ENCODE assay signal across 7 mouse cellular contexts in the genomic region with DNA sequence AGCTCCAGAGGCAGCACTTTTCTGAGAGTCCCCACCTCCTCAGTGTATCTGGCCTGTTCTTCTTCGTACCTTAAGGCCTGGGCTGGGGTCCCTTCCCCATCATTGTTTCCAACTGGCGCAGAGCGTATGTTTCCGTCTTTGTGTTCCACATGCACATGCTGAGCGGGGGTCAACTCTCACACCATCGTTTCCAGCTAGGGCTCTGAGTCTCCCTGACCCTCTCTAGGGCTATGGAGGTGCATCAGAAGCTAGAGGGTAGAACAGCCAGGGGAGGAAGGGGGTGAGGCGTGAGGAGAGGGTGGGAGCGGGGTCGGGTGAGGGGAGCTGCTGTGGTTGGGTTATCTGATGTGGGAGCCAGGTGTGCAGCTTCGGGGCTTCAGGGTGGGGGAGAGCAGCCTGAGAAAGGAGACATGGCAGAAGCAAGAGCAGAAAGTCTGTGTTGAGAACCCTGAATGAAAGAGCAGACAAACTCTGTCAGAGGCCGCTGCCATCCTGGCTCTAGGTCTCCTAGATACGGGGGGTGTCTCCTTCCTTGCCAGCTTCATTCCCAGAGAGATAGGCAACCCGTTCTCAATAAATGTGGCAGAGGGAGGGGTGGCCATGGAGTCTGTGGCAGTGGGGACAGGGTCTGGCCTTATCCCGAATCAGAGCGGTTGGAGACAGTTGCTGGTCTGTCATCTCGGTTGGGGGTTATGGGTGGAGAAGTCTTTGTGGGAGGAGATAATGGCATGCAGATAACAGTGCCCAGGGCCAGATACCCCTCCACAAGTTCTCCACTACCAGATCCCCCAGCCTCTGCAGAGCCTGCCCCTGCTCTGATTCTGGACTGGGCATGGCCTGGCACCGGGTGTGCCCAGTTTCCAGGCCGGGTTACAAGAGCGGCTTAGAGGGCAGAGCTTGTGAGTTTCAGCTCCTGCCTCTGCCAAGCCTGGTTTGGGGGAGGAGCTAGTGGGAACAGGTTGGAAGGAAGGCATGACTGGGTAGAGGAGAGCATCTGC. TPM values are rescaled to one million over a fixed set of nuclear protein-coding genes. Genes with fewer than 3 reads are reported as not detected.
DNase-seq lines count a peak whose midpoint lies in the region; ATAC-seq and TF ChIP-seq lines count a peak whose summit lies in the region.

A gene (minus strand): TSS at position 466 of the 998 bp plus-strand sequence.

- peak; percentile 99 for DNase-seq in MEL (ENCODE audit: low read depth, low spot score)
- DNase-seq in hindbrain, embryonic 11.5 days (ENCODE audit: low spot score), result no peak
- no peak for DNase-seq in right cerebral cortex, postnatal 14 days

- no peak for ATAC-seq in CD4-positive, CD25-positive, alpha-beta regulatory T cell, adult 4 months
- ATAC-seq in forebrain, embryonic 12.5 days (ENCODE audit: low FRiP score), result no peak
- ATAC-seq in hindbrain, embryonic 11.5 days (ENCODE audit: low FRiP score), result no peak
- ATAC-seq in liver, embryonic 12.5 days, result peak; percentile 74

- peak within 1 kb of the TSS; percentile 69 to 84 for H3K4me3 ChIP-seq in MEL (ENCODE audit: control insufficient read depth in 1 of 2, insufficient read depth in 1 of 2, low read depth in 2 of 2, low read length in 2 of 2)
- no peak within 1 kb of the TSS for H3K4me3 ChIP-seq in forebrain, embryonic 12.5 days (replicated peaks)
- H3K4me3 ChIP-seq in hindbrain, embryonic 11.5 days (ENCODE audit: low read depth, low read length), result no peak within 1 kb of the TSS
- H3K4me3 ChIP-seq in liver, embryonic 12.5 days, result peak within 1 kb of the TSS; percentile 40
- H3K4me3 ChIP-seq in small intestine, adult 2 months (ENCODE audit: low read depth, low read length), result no peak within 1 kb of the TSS

- peaks cover 18 to 56% of the 10 kb centered on the region in 2 experiments; a peak in 3 of 4 replicates for H3K4me1 ChIP-seq in MEL (ENCODE audit: control insufficient read depth in 1 of 2, insufficient read depth in 2 of 2, low read length in 2 of 2)
- H3K4me1 ChIP-seq in forebrain, embryonic 12.5 days, result peaks cover 9% of the 10 kb centered on the region; the same call in 1 of the 2 replicates
- no peaks in the 10 kb centered on the region for H3K4me1 ChIP-seq in hindbrain, embryonic 11.5 days (replicated peaks; ENCODE audit: control insufficient read depth, insufficient read depth, low read length)
- peaks cover 98% of the 10 kb centered on the region for H3K4me1 ChIP-seq in liver, embryonic 12.5 days
- H3K4me1 ChIP-seq in small intestine, adult 2 months (ENCODE audit: control insufficient read depth, insufficient read depth, insufficient read length, low read length), result peaks cover 12% of the 10 kb centered on the region

- no peak for TF ChIP-seq RAD21 in MEL (IDR thresholded peaks at IDR 0.05; ENCODE audit: low read depth, low read length)

- H3K4me2 ChIP-seq in forebrain, embryonic 12.5 days, result no peak within 1 kb of the TSS
- no peak within 1 kb of the TSS for H3K4me2 ChIP-seq in hindbrain, embryonic 11.5 days (replicated peaks; ENCODE audit: low read depth, low read length)
- H3K4me2 ChIP-seq in liver, embryonic 12.5 days, result peak within 1 kb of the TSS; percentile 63

- H3K27me3 ChIP-seq in MEL (ENCODE audit: control insufficient read depth in 1 of 2, insufficient read depth in 2 of 2, low read length in 2 of 2), result no peaks in the 10 kb centered on the region
- H3K27me3 ChIP-seq in forebrain, embryonic 12.5 days, result 0 out of 2 replicates have a peak, but pooled peaks cover 3% of the 10 kb centered on the region
- no peaks in the 10 kb centered on the region for H3K27me3 ChIP-seq in hindbrain, embryonic 11.5 days (ENCODE audit: control insufficient read depth, insufficient read depth, low read length)
- no peaks in the 10 kb centered on the region for H3K27me3 ChIP-seq in liver, embryonic 12.5 days (replicated peaks)
- H3K27me3 ChIP-seq in small intestine, adult 2 months (ENCODE audit: control insufficient read depth, insufficient read depth, low read length), result no peaks in the 10 kb centered on the region

- no peak for TF ChIP-seq EP300 in MEL (IDR thresholded peaks at IDR 0.05; ENCODE audit: low read depth in 1 of 2, low read length in 2 of 2)

- H3K36me3 ChIP-seq in MEL (ENCODE audit: control insufficient read depth in 1 of 2, insufficient read depth in 2 of 2, low read length in 2 of 2), result peaks cover 7 to 57% of the 10 kb centered on the region in 2 experiments
- no peaks in the 10 kb centered on the region for H3K36me3 ChIP-seq in forebrain, embryonic 12.5 days (replicated peaks)
- H3K36me3 ChIP-seq in hindbrain, embryonic 11.5 days (ENCODE audit: control insufficient read depth, insufficient read depth, low read length), result no peaks in the 10 kb centered on the region
- H3K36me3 ChIP-seq in liver, embryonic 12.5 days, result no peaks in the 10 kb centered on the region
- no peaks in the 10 kb centered on the region for H3K36me3 ChIP-seq in small intestine, adult 2 months (ENCODE audit: control insufficient read depth, insufficient read depth, low read length)

- WGBS in forebrain, embryonic 12.5 days, result 72% methylated on average over 19 of the region's 19 CpGs
- 72% methylated on average over 19 of the region's 19 CpGs for WGBS in hindbrain, embryonic 11.5 days
- 23% methylated on average over 19 of the region's 19 CpGs for WGBS in liver, embryonic 12.5 days (ENCODE audit: insufficient replicate concordance)
- 75% methylated on average over 19 of the region's 19 CpGs for WGBS in small intestine, adult 2 months

- no peaks in the 10 kb centered on the region for H3K9me3 ChIP-seq in MEL (replicated peaks; ENCODE audit: insufficient read depth, low read length)
- no peaks in the 10 kb centered on the region for H3K9me3 ChIP-seq in forebrain, embryonic 12.5 days
- no peaks in the 10 kb centered on the region for H3K9me3 ChIP-seq in hindbrain, embryonic 11.5 days (ENCODE audit: control insufficient read depth, low read length)
- H3K9me3 ChIP-seq in liver, embryonic 12.5 days (replicated peaks), result no peaks in the 10 kb centered on the region

- H3K79me2 ChIP-seq in MEL (ENCODE audit: control insufficient read depth, insufficient read depth, low read length, poor library complexity), result peaks cover 74% of the 10 kb centered on the region

- no peak for TF ChIP-seq CTCF in MEL (IDR thresholded peaks at IDR 0.05 in 2 of 3, conservative IDR thresholded peaks at IDR 0.05 in 1 of 3; ENCODE audit: control insufficient read depth in 1 of 3, insufficient read depth in 1 of 3, low read depth in 2 of 3, low read length in 3 of 3, poor library complexity in 1 of 3, severe bottlenecking in 1 of 3)
- TF ChIP-seq CTCF in small intestine, adult 2 months (IDR thresholded peaks at IDR 0.05; ENCODE audit: extremely low read depth, insufficient read length, insufficient replicate concordance, low read depth, low read length), result no peak

- peak in 1 of 2 experiments; percentile 77; a peak in 2 of 4 replicates for TF ChIP-seq POLR2A in MEL (IDR thresholded peaks at IDR 0.05; ENCODE audit: control insufficient read depth in 1 of 2, insufficient read depth in 1 of 2, low read depth in 1 of 2, low read length in 2 of 2, poor library complexity in 1 of 2)
- TF ChIP-seq POLR2A in small intestine, adult 2 months (IDR thresholded peaks at IDR 0.05; ENCODE audit: low read depth, low read length), result no peak

- H3K9ac ChIP-seq in MEL (ENCODE audit: control insufficient read depth, low read depth, low read length, poor library complexity, severe bottlenecking), result peak within 1 kb of the TSS; percentile 91
- no peak within 1 kb of the TSS for H3K9ac ChIP-seq in forebrain, embryonic 12.5 days
- H3K9ac ChIP-seq in hindbrain, embryonic 11.5 days (ENCODE audit: low read depth, low read length), result no peak within 1 kb of the TSS
- peak within 1 kb of the TSS; percentile 60 for H3K9ac ChIP-seq in liver, embryonic 12.5 days

- peak within 1 kb of the TSS; percentile 99 for H3K27ac ChIP-seq in MEL (ENCODE audit: control insufficient read depth, low read depth, low read length)
- no peak within 1 kb of the TSS for H3K27ac ChIP-seq in forebrain, embryonic 12.5 days
- no peak within 1 kb of the TSS for H3K27ac ChIP-seq in hindbrain, embryonic 11.5 days (ENCODE audit: low read depth, low read length)
- peak within 1 kb of the TSS; percentile 81 for H3K27ac ChIP-seq in liver, embryonic 12.5 days
- H3K27ac ChIP-seq in small intestine, adult 2 months (ENCODE audit: insufficient read depth, low read depth, low read length), result no peak within 1 kb of the TSS

TF ChIP-seq in MEL, 35 proteins besides CTCF, POLR2A, EP300 and RAD21:
- TF ChIP-seq ZMIZ1 (IDR thresholded peaks at IDR 0.05; ENCODE audit: low read depth, low read length), result no peak
- peak; percentile 71 for TF ChIP-seq TAL1 (IDR thresholded peaks at IDR 0.05; ENCODE audit: low read length)
- TF ChIP-seq MAX (IDR thresholded peaks at IDR 0.05; ENCODE audit: low read length), result no peak
- no peak for TF ChIP-seq MEF2A (IDR thresholded peaks at IDR 0.05; ENCODE audit: extremely low read depth, insufficient replicate concordance, low read depth, low read length, poor library complexity, severe bottlenecking)
- no peak for TF ChIP-seq TBP (IDR thresholded peaks at IDR 0.05; ENCODE audit: low read depth, low read length)
- no peak for TF ChIP-seq USF1 (IDR thresholded peaks at IDR 0.05; ENCODE audit: low read depth, low read length)

RNA-seq across cellular contexts. Expression of the gene that starts here (rescaled TPM):
- polyA plus RNA-seq in CD4-positive, CD25-positive, alpha-beta regulatory T cell, adult 4 months (2017; shearing (Covaris generic)), result 10 to 100 TPM; 68.2 to 74.2 TPM
- 100 and 102 TPM in 2 replicates for total RNA-seq in MEL (2012; rRNA removed)
- polyA plus RNA-seq in MEL (2012; ENCODE audit: insufficient read depth in 1 of 2, insufficient read length in 2 of 2, low read depth in 1 of 2, low replicate concordance in 2 of 2, missing spikeins in 1 of 2), result 100 to 1,000 TPM in 1 of 2 experiments, not detected in 1; 389 TPM
- 23.7 and 24.1 TPM in 2 replicates for polyA plus RNA-seq in forebrain, embryonic 12.5 days (2016; fragmentation: Nextera tagmentation; extraction: Ambion mirVana)
- polyA plus RNA-seq in hindbrain, embryonic 11.5 days (2014; fragmentation: Nextera tagmentation; extraction: Ambion mirVana), result 17.9 and 19.4 TPM in 2 replicates
- 14.0 and 14.3 TPM in 2 replicates for polyA plus RNA-seq in liver, embryonic 12.5 days (2016; fragmentation: Nextera tagmentation; extraction: Ambion mirVana)
- polyA plus RNA-seq in small intestine, adult 2 months (2012; rRNA removed), result 21.3 and 29.9 TPM in 2 replicates

Comparison
In these comparisons a context has a peak if more than half of its experiments do, and no peak if none do; other contexts are left out.
1. H3K27ac ChIP-seq: peak in MEL (single experiment) and liver, embryonic 12.5 days (single experiment); none in forebrain, embryonic 12.5 days (single experiment), hindbrain, embryonic 11.5 days (single experiment) and small intestine, adult 2 months (single experiment).
2. H3K4me3 ChIP-seq: peak in MEL (2 of 2) and liver, embryonic 12.5 days (single experiment); none in forebrain, embryonic 12.5 days (single experiment), hindbrain, embryonic 11.5 days (single experiment) and small intestine, adult 2 months (single experiment).
3. H3K9ac ChIP-seq: peak in MEL (single experiment) and liver, embryonic 12.5 days (single experiment); none in forebrain, embryonic 12.5 days (single experiment) and hindbrain, embryonic 11.5 days (single experiment).